Mouse (Mus musculus): ENCODE measurements around the gene Foxp3. TPM values are rescaled to one million over a fixed set of nuclear protein-coding genes. Genes with fewer than 3 reads are reported as not detected.

Foxp3 gene
- 100 to 1,000 TPM; 131 to 160 TPM for polyA plus RNA-seq (2017; shearing (Covaris generic))

GRCm38 (mm10) chrX:7573176-7574086 lies at the start of gene Foxp3:
Gene Foxp3 (plus strand): TSS chrX:7573644.

GRCm38 (mm10) chrX:7574087-7574884 lies 842 bp downstream of the Foxp3 start, which contains the start of gene Ppp1r3f:
Gene Ppp1r3f (minus strand): TSS chrX:7574283.

GRCm38 (mm10) chrX:7604879-7605574 lies 31.6 kb downstream of the Foxp3 start, which contains the start of gene Ccdc22:
Gene Ccdc22 (minus strand): TSS chrX:7605517.

GRCm38 (mm10) chrX:7606783-7607182 lies 33.3 kb downstream of the Foxp3 start, which contains the start of gene Cacna1f:
Gene Cacna1f (plus strand): TSS chrX:7607083.

DNA sequence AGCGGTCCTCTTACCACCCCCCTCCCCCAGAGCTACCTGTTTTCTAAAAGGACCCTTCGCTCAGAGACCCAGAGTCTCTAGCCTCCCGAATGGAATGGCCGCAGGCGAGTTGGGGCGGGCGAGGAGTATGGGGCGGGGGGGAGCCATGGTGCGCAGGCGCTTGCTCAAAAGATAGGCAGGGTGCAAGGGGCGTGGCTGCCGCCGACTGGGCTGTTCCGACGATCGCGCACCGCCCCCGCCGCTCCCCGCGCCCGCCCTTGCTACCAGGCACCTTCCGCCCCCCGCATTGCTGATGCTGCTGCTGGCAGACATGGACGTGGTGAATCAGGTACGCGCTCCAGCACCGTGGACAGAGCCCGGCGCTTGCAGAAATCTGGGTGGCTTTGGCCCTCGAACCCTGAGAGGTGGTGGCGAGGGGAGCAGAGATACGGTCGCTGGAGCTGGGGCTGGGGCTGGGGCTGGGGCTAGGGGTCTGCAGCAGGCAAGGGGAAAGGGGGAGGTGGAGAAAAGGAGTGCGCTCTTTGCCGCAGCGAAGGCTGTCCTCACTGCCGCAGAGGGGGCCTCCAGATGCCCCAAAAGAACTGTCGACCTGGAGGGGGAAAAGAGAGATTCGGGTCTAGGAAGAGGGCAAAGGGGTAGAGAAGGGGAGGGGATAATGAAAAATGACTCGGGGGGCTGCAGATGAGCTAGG lies 65.1 kb downstream of the Foxp3 start, which contains the start of gene Syp:
Syp (plus strand) TSS at position 71 of the 691 bp plus-strand sequence.

Other genes with a start within 250 kb of the Foxp3 start
- 1 to 10 TPM in 1 of 2 experiments, under 1 TPM in 1; 0.30 to 1.0 TPM for gene Usp27x, start 197.8 kb upstream of the Foxp3 start, polyA plus RNA-seq (2017; shearing (Covaris generic))
- 10 to 100 TPM; 13.0 to 20.2 TPM for gene Ppp1r3f, start 639 bp downstream of the Foxp3 start, polyA plus RNA-seq (2017; shearing (Covaris generic))
- gene Ccdc22, start 31.9 kb downstream of the Foxp3 start, polyA plus RNA-seq (2017; shearing (Covaris generic)) = 10 to 100 TPM; 14.3 to 20.4 TPM
- gene Cacna1f, start 33.4 kb downstream of the Foxp3 start, polyA plus RNA-seq (2017; shearing (Covaris generic)) = not detected
- gene Syp, start 64.8 kb downstream of the Foxp3 start, polyA plus RNA-seq (2017; shearing (Covaris generic)) = 10 to 100 TPM in 1 of 2 experiments, 1 to 10 TPM in 1; 9.8 to 11.2 TPM
- gene Prickle3, start 83.6 kb downstream of the Foxp3 start, polyA plus RNA-seq (2017; shearing (Covaris generic)) = 10 to 100 TPM; 20.7 to 26.7 TPM
- gene Plp2, start 97.7 kb downstream of the Foxp3 start, polyA plus RNA-seq (2017; shearing (Covaris generic)) = 100 to 1,000 TPM; 131 to 140 TPM
- gene Magix, start 107.6 kb downstream of the Foxp3 start, polyA plus RNA-seq (2017; shearing (Covaris generic)) = under 1 TPM; 0.07 to 0.15 TPM
- gene Gpkow, start 123.5 kb downstream of the Foxp3 start, polyA plus RNA-seq (2017; shearing (Covaris generic)) = 10 to 100 TPM; 53.2 to 55.6 TPM
- gene Wdr45, start 140.7 kb downstream of the Foxp3 start, polyA plus RNA-seq (2017; shearing (Covaris generic)) = 10 to 100 TPM; 79.2 to 82.1 TPM
- not detected for gene Gm45208, start 148.6 kb downstream of the Foxp3 start, polyA plus RNA-seq (2017; shearing (Covaris generic))
- 10 to 100 TPM; 23.5 to 24.1 TPM for gene Praf2, start 154.8 kb downstream of the Foxp3 start, polyA plus RNA-seq (2017; shearing (Covaris generic))
- gene Ccdc120, start 177.3 kb downstream of the Foxp3 start, polyA plus RNA-seq (2017; shearing (Covaris generic)) = not detected
- 10 to 100 TPM; 25.7 to 39.5 TPM for gene Tfe3, start 188.9 kb downstream of the Foxp3 start, polyA plus RNA-seq (2017; shearing (Covaris generic))
- 10 to 100 TPM; 74.5 to 78.6 TPM for gene Gripap1, start 216.1 kb downstream of the Foxp3 start, polyA plus RNA-seq (2017; shearing (Covaris generic))
- under 1 TPM; 0.21 to 0.61 TPM for gene Kcnd1, start 248.6 kb downstream of the Foxp3 start, polyA plus RNA-seq (2017; shearing (Covaris generic))